Mouse (Mus musculus) kidney, adult 2 months (tissue): ENCODE data around the gene Pga5.

Experiments
- CTCF ChIP-seq: fragments of 200-500 bp; conservative IDR thresholded peaks from 2 replicates; pipeline ENCODE4 v1.5.1; 2011; ENCODE audit warnings: low read depth, mild to moderate bottlenecking, control low read depth, low read length, moderate library complexity, mixed read lengths; ENCODE audit not compliant: insufficient read depth, insufficient read length
- POLR2A ChIP-seq: fragments of 200-500 bp; IDR thresholded peaks from one replicate; pipeline ENCODE4 v1.6.1; 2011; ENCODE audit warnings: low read depth, low read length, control low read depth

DNA sequence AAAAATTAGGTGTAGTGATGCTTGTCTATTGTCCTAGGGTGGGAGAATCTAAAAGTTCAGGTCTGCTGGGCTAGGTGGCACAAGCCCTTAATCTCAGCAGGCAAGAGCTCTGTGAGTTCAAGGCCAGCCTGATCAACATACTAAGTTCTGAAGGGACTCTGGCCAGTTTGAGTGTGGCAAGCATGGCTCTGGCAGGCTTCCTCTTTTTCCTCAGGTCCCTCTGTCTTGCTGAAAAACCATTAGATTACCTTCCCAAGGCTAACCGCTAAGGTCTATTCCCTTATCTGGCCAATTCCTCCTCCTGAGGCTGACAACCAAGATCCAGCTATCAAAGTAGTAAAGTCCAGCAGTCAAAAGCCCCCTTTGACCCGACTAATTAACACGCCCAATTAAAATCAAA is 15.2 kb downstream of the Pga5 start:
- no peak for TF ChIP-seq CTCF
- no peak for TF ChIP-seq POLR2A
